Mouse (Mus musculus) lung, adult 2 months (tissue): ENCODE measurements around the gene Kif26b. TPM values are rescaled to one million over a fixed set of nuclear protein-coding genes. Genes with fewer than 3 reads are reported as not detected.

ENCODE experiments used
- DNase-seq: peaks from one replicate; pipeline ENCODE4 v3.0.0; 2022
- H3K4me1 ChIP-seq: fragments of 200-500 bp; 2 replicates; pipeline ENCODE4 v1.6.1; 2011; ENCODE audit warnings: low read length; ENCODE audit not compliant: control insufficient read depth, insufficient read depth
- H3K4me3 ChIP-seq: fragments of 200-500 bp; replicated peaks from 2 replicates; pipeline ENCODE3; 2011; ENCODE audit warnings: low read depth, mild to moderate bottlenecking, control low read depth, low read length; ENCODE audit errors: extremely low read depth
- CTCF ChIP-seq: fragments of 200-500 bp; IDR thresholded peaks from 2 replicates; pipeline ENCODE4 v1.5.1; 2011; ENCODE audit warnings: mild to moderate bottlenecking, low read length, control low read depth; ENCODE audit not compliant: insufficient read depth
- POLR2A ChIP-seq: fragments of 200-500 bp; IDR thresholded peaks from 2 replicates; pipeline ENCODE4 v1.6.1; 2011; ENCODE audit warnings: low read depth, mild to moderate bottlenecking, control low read depth, low read length, borderline replicate concordance; ENCODE audit errors: extremely low read depth
- WGBS: fragments of 180-500 bp; shearing (Covaris S2); methylation state at CpG from one replicate; pipeline ENCODE4 v1.1.7; 2018; 5-methylcytosine and 5-hydroxymethylcytosine counted together
- polyA plus RNA-seq: library from polyadenylated mRNA; depleted of rRNA; stranded (reverse); fragments of >200 nt; gene quantifications from 2 replicates; pipeline ENCODE4 v1.2.3, GENCODE M21; 2012

Kif26b gene
- polyA plus RNA-seq, 1 experiment = 3.6 TPM

GRCm38 (mm10) chr1:178556226-178556625 is 27.3 kb downstream of the Kif26b start:
- no peaks in the 10 kb centered on the region for H3K4me1 ChIP-seq
- TF ChIP-seq CTCF (no peak), POLR2A (no peak)
- WGBS = 85% methylated on average over 8 of the region's 8 CpGs
- no peak for DNase-seq
- H3K4me3 ChIP-seq = no peak overlapping the region

GRCm38 (mm10) chr1:178560043-178560442 is 31.1 kb downstream of the Kif26b start:
- 100% methylated on average over 1 of the region's 1 CpGs for WGBS
- Histone ChIP-seq H3K4me1 (no peaks in the 10 kb centered on the region), H3K4me3 (no peak overlapping the region)
- no peak for TF ChIP-seq CTCF
- TF ChIP-seq POLR2A = no peak
- DNase-seq = no peak

GRCm38 (mm10) chr1:178563834-178564233 is 34.9 kb downstream of the Kif26b start:
- no peak for DNase-seq
- 89% methylated on average over 2 of the region's 2 CpGs for WGBS
- Histone ChIP-seq H3K4me3 (no peak overlapping the region), H3K4me1 (no peaks in the 10 kb centered on the region)
- TF ChIP-seq POLR2A (no peak), CTCF (no peak)

GRCm38 (mm10) chr1:178564800-178565199 is 35.9 kb downstream of the Kif26b start:
- WGBS = 68% methylated on average over 4 of the region's 4 CpGs
- TF ChIP-seq CTCF (no peak), POLR2A (no peak)
- Histone ChIP-seq H3K4me1 (no peaks in the 10 kb centered on the region), H3K4me3 (no peak overlapping the region)
- no peak for DNase-seq

GRCm38 (mm10) chr1:178568551-178569545 is 39.9 kb downstream of the Kif26b start:
- DNase-seq = no peak
- H3K4me3 ChIP-seq = no peak overlapping the region
- WGBS = 78% methylated on average over 7 of the region's 7 CpGs
- no peak for TF ChIP-seq POLR2A
- no peak for TF ChIP-seq CTCF
- no peaks in the 10 kb centered on the region for H3K4me1 ChIP-seq

- WGBS = 83% methylated on average over 4 of the region's 4 CpGs
- H3K4me1 ChIP-seq = no peaks in the 10 kb centered on the region
- DNase-seq = no peak
- TF ChIP-seq POLR2A = no peak
- TF ChIP-seq CTCF = no peak
- no peak overlapping the region for H3K4me3 ChIP-seq
Observed at GRCm38 (mm10) chr1:178571009-178571408, 42.1 kb downstream of the Kif26b start.

- Histone ChIP-seq H3K4me1 (no peaks in the 10 kb centered on the region), H3K4me3 (no peak overlapping the region)
- no peak for DNase-seq
- 66% methylated on average over 13 of the region's 13 CpGs for WGBS
- TF ChIP-seq POLR2A (no peak), CTCF (no peak)
Observed at GRCm38 (mm10) chr1:178571885-178572444, 43.0 kb downstream of the Kif26b start.

- 57% methylated on average over 4 of the region's 4 CpGs for WGBS
- H3K4me1 ChIP-seq = no peaks in the 10 kb centered on the region
- DNase-seq = no peak
- no peak overlapping the region for H3K4me3 ChIP-seq
- TF ChIP-seq POLR2A (no peak), CTCF (no peak)
Observed at GRCm38 (mm10) chr1:178573406-178574032, 44.6 kb downstream of the Kif26b start.

GRCm38 (mm10) chr1:178575706-178576105 is 46.8 kb downstream of the Kif26b start:
- 91% methylated on average over 2 of the region's 2 CpGs for WGBS
- TF ChIP-seq POLR2A = no peak
- TF ChIP-seq CTCF = no peak

GRCm38 (mm10) chr1:178576926-178577325 is 48.0 kb downstream of the Kif26b start:
- no peak for TF ChIP-seq POLR2A
- WGBS = 69% methylated on average over 3 of the region's 3 CpGs
- Histone ChIP-seq H3K4me3 (no peak overlapping the region), H3K4me1 (no peaks in the 10 kb centered on the region)
- no peak for DNase-seq

More at GRCm38 (mm10) chr1:178575706-178576105, 46.8 kb downstream of the Kif26b start:
- no peak for DNase-seq
- no peaks in the 10 kb centered on the region for H3K4me1 ChIP-seq
- H3K4me3 ChIP-seq = no peak overlapping the region
